Mouse (Mus musculus): Measurements from ENCODE around the gene Ranbp6.

Gene Ranbp6

GRCm38 (mm10) chr19:29812581-29813460 lies at the start of gene Ranbp6:
Ranbp6 (minus strand) TSS chr19:29812974.
- in situ Hi-C loops (cut with MboI, MseI): loop anchor here (10.0 kb wide), 1 partner anchor 158 kb away; no protein-coding TSS in a partner anchor

- in situ Hi-C loops (cut with MboI, MseI): no loop called here
Measured at GRCm38 (mm10) chr19:29860816-29861215, 48.0 kb upstream of the Ranbp6 start.

- in situ Hi-C loops (cut with MboI, MseI): loop anchor here (10.0 kb wide), 1 partner anchor 1888 kb away; no protein-coding TSS in a partner anchor
Measured at GRCm38 (mm10) chr19:29857267-29857666, 44.5 kb upstream of the Ranbp6 start.

GRCm38 (mm10) chr19:29853711-29854110 lies 40.9 kb upstream of the Ranbp6 start:
- in situ Hi-C loops (cut with MboI, MseI): loop anchor here (10.0 kb wide), 1 partner anchor 1891 kb away; no protein-coding TSS in a partner anchor

- in situ Hi-C loops (cut with MboI, MseI): loop anchor here (10.0 kb wide), 1 partner anchor 1894 kb away; no protein-coding TSS in a partner anchor
Measured at GRCm38 (mm10) chr19:29851036-29851690, 38.4 kb upstream of the Ranbp6 start.

- in situ Hi-C loops (cut with MboI, MseI): loop anchor here (10.0 kb wide), 1 partner anchor 1895 kb away; no protein-coding TSS in a partner anchor
Measured at GRCm38 (mm10) chr19:29849924-29850551, 37.3 kb upstream of the Ranbp6 start.

- in situ Hi-C loops (cut with MboI, MseI): no loop called here
Measured at GRCm38 (mm10) chr19:29844036-29844661, 31.4 kb upstream of the Ranbp6 start.

- in situ Hi-C loops (cut with MboI, MseI): no loop called here
Measured at GRCm38 (mm10) chr19:29843641-29844035, 30.9 kb upstream of the Ranbp6 start.

GRCm38 (mm10) chr19:29842973-29843372 lies 30.2 kb upstream of the Ranbp6 start:
- in situ Hi-C loops (cut with MboI, MseI): no loop called here

GRCm38 (mm10) chr19:29840642-29841041 lies 27.9 kb upstream of the Ranbp6 start:
- in situ Hi-C loops (cut with MboI, MseI): no loop called here

- in situ Hi-C loops (cut with MboI, MseI): no loop called here
Measured at GRCm38 (mm10) chr19:29838636-29839135, 25.9 kb upstream of the Ranbp6 start.

GRCm38 (mm10) chr19:29838171-29838570 lies 25.4 kb upstream of the Ranbp6 start:
- in situ Hi-C loops (cut with MboI, MseI): no loop called here

GRCm38 (mm10) chr19:29835364-29836034 lies 22.7 kb upstream of the Ranbp6 start:
- in situ Hi-C loops (cut with MboI, MseI): no loop called here

GRCm38 (mm10) chr19:29830911-29831310 lies 18.1 kb upstream of the Ranbp6 start:
- in situ Hi-C loops (cut with MboI, MseI): no loop called here

GRCm38 (mm10) chr19:29828558-29828957 lies 15.8 kb upstream of the Ranbp6 start:
- in situ Hi-C loops (cut with MboI, MseI): loop anchor here (10.0 kb wide), 1 partner anchor 126 kb away; no protein-coding TSS in a partner anchor

- in situ Hi-C loops (cut with MboI, MseI): loop anchor here (10.0 kb wide), 1 partner anchor 128 kb away; no protein-coding TSS in a partner anchor
Measured at GRCm38 (mm10) chr19:29826686-29827085, 13.9 kb upstream of the Ranbp6 start.

- in situ Hi-C loops (cut with MboI, MseI): loop anchor here (10.0 kb wide), 1 partner anchor 130 kb away; no protein-coding TSS in a partner anchor
Measured at GRCm38 (mm10) chr19:29825003-29825402, 12.2 kb upstream of the Ranbp6 start.

GRCm38 (mm10) chr19:29824034-29824700 lies 11.4 kb upstream of the Ranbp6 start:
- in situ Hi-C loops (cut with MboI, MseI): loop anchor here (10.0 kb wide), 1 partner anchor 131 kb away; no protein-coding TSS in a partner anchor

GRCm38 (mm10) chr19:29823456-29824010 lies 10.8 kb upstream of the Ranbp6 start:
- in situ Hi-C loops (cut with MboI, MseI): loop anchor here (10.0 kb wide), 1 partner anchor 131 kb away; no protein-coding TSS in a partner anchor
